Mouse (Mus musculus): Measurements from ENCODE around the gene Rps5. TPM values are rescaled to one million over a fixed set of nuclear protein-coding genes. Genes with fewer than 3 reads are reported as not detected.

The Rps5 gene
- polyA plus RNA-seq, 1 experiment from 2014 or later, result 561 TPM

GRCm38 (mm10) chr7:12958948-12959347, 36.9 kb downstream of the Rps5 start:
- TF ChIP-seq CTCF (IDR thresholded peaks at IDR 0.05; ENCODE audit: low read depth), result no peak
- peak overlapping the region; percentile 37; the same call in 1 of the 2 replicates for H3K4me2 ChIP-seq (replicated peaks; ENCODE audit: low read depth)
- no peaks in the 10 kb centered on the region for H3K36me3 ChIP-seq (ENCODE audit: control insufficient read depth, insufficient read depth)
- 41% methylated on average over 4 of the region's 4 CpGs for WGBS
- H3K27ac ChIP-seq (ENCODE audit: low read depth, low read length), result peak overlapping the region; percentile 92
- H3K4me1 ChIP-seq (replicated peaks; ENCODE audit: control insufficient read depth, insufficient read depth, low read length), result no peaks in the 10 kb centered on the region; the same call in 1 of the 2 replicates
- no peak overlapping the region for H3K4me3 ChIP-seq (ENCODE audit: low read depth, low read length)
- ATAC-seq, result peak; percentile 88
- H3K9ac ChIP-seq (ENCODE audit: low read depth, low read length), result no peak overlapping the region
- no peaks in the 10 kb centered on the region for H3K9me3 ChIP-seq (ENCODE audit: control insufficient read depth)
- H3K27me3 ChIP-seq (replicated peaks; ENCODE audit: control insufficient read depth, insufficient read depth, low read length), result no peaks in the 10 kb centered on the region

GRCm38 (mm10) chr7:12959718-12960117, 37.6 kb downstream of the Rps5 start:
- no peaks in the 10 kb centered on the region; the same call in 1 of the 2 replicates for H3K4me1 ChIP-seq (replicated peaks; ENCODE audit: control insufficient read depth, insufficient read depth, low read length)
- WGBS, result 25% methylated on average over 4 of the region's 4 CpGs
- no peak overlapping the region for H3K9ac ChIP-seq (ENCODE audit: low read depth, low read length)
- H3K4me2 ChIP-seq (replicated peaks; ENCODE audit: low read depth), result no peak overlapping the region; the same call in 1 of the 2 replicates
- H3K9me3 ChIP-seq (ENCODE audit: control insufficient read depth), result no peaks in the 10 kb centered on the region
- H3K27ac ChIP-seq (ENCODE audit: low read depth, low read length), result peak overlapping the region; percentile 92
- no peak for ATAC-seq
- no peaks in the 10 kb centered on the region for H3K36me3 ChIP-seq (ENCODE audit: control insufficient read depth, insufficient read depth)
- H3K4me3 ChIP-seq (ENCODE audit: low read depth, low read length), result no peak overlapping the region
- no peaks in the 10 kb centered on the region for H3K27me3 ChIP-seq (replicated peaks; ENCODE audit: control insufficient read depth, insufficient read depth, low read length)
- TF ChIP-seq CTCF (IDR thresholded peaks at IDR 0.05; ENCODE audit: low read depth), result no peak

GRCm38 (mm10) chr7:12961511-12962141, 39.5 kb downstream of the Rps5 start:
- H3K36me3 ChIP-seq (ENCODE audit: control insufficient read depth, insufficient read depth), result no peaks in the 10 kb centered on the region
- H3K4me3 ChIP-seq (ENCODE audit: low read depth, low read length), result peak overlapping the region; percentile 50
- H3K27me3 ChIP-seq (replicated peaks; ENCODE audit: control insufficient read depth, insufficient read depth, low read length), result no peaks in the 10 kb centered on the region
- H3K4me2 ChIP-seq (replicated peaks; ENCODE audit: low read depth), result peak overlapping the region; percentile 72
- no peak for TF ChIP-seq CTCF (IDR thresholded peaks at IDR 0.05; ENCODE audit: low read depth)
- peak; percentile 42 for ATAC-seq
- peak overlapping the region; percentile 60 for H3K9ac ChIP-seq (ENCODE audit: low read depth, low read length)
- H3K27ac ChIP-seq (ENCODE audit: low read depth, low read length), result peak overlapping the region; percentile 81
- no peaks in the 10 kb centered on the region; the same call in 1 of the 2 replicates for H3K4me1 ChIP-seq (replicated peaks; ENCODE audit: control insufficient read depth, insufficient read depth, low read length)
- no peaks in the 10 kb centered on the region for H3K9me3 ChIP-seq (ENCODE audit: control insufficient read depth)
- 3% methylated on average over 29 of the region's 29 CpGs for WGBS

- no peak for TF ChIP-seq CTCF (IDR thresholded peaks at IDR 0.05; ENCODE audit: low read depth)
- Histone ChIP-seq H3K36me3 (ENCODE audit: control insufficient read depth, insufficient read depth) (peaks cover 20% of the 10 kb centered on the region), H3K27ac (ENCODE audit: low read depth, low read length) (peak within 1 kb of the TSS; percentile 77), H3K9ac (ENCODE audit: low read depth, low read length) (peak within 1 kb of the TSS; percentile 69), H3K9me3 (ENCODE audit: control insufficient read depth) (no peaks in the 10 kb centered on the region), H3K4me2 (replicated peaks; ENCODE audit: low read depth) (peak within 1 kb of the TSS; percentile 87), H3K4me3 (ENCODE audit: low read depth, low read length) (peak within 1 kb of the TSS; percentile 68), H3K27me3 (replicated peaks; ENCODE audit: control insufficient read depth, insufficient read depth, low read length) (no peaks in the 10 kb centered on the region), H3K4me1 (replicated peaks; ENCODE audit: control insufficient read depth, insufficient read depth, low read length) (0 out of 2 replicates have a peak, but pooled peaks cover 5% of the 10 kb centered on the region)
- peak; percentile 91 for ATAC-seq
- under 1% methylated on average over 23 of the region's 23 CpGs for WGBS
Measured at GRCm38 (mm10) chr7:12965678-12966091, 43.6 kb downstream of the Rps5 start, which contains the start of gene Zfp324. Zfp324 (plus strand) TSS chr7:12965838.

- H3K9me3 ChIP-seq (ENCODE audit: control insufficient read depth), result no peaks in the 10 kb centered on the region
Measured at GRCm38 (mm10) chr7:12966104-12966845, 44.2 kb downstream of the Rps5 start.

GRCm38 (mm10) chr7:12970906-12971305, 48.8 kb downstream of the Rps5 start:
- no peaks in the 10 kb centered on the region for H3K27me3 ChIP-seq (replicated peaks; ENCODE audit: control insufficient read depth, insufficient read depth, low read length)
- no peak overlapping the region for H3K9ac ChIP-seq (ENCODE audit: low read depth, low read length)
- no peak for ATAC-seq
- H3K4me2 ChIP-seq (replicated peaks; ENCODE audit: low read depth), result no peak overlapping the region
- no peak overlapping the region for H3K27ac ChIP-seq (ENCODE audit: low read depth, low read length)
- 93% methylated on average over 25 of the region's 25 CpGs for WGBS
- no peak for TF ChIP-seq CTCF (IDR thresholded peaks at IDR 0.05; ENCODE audit: low read depth)
- H3K4me3 ChIP-seq (ENCODE audit: low read depth, low read length), result no peak overlapping the region
- no peaks in the 10 kb centered on the region for H3K9me3 ChIP-seq (ENCODE audit: control insufficient read depth)
- 0 out of 2 replicates have a peak, but pooled peaks cover 5% of the 10 kb centered on the region for H3K4me1 ChIP-seq (replicated peaks; ENCODE audit: control insufficient read depth, insufficient read depth, low read length)
- H3K36me3 ChIP-seq (ENCODE audit: control insufficient read depth, insufficient read depth), result peaks cover 33% of the 10 kb centered on the region

More at GRCm38 (mm10) chr7:12966104-12966845, 44.2 kb downstream of the Rps5 start:
- Histone ChIP-seq H3K4me3 (ENCODE audit: low read depth, low read length) (peak overlapping the region; percentile 68), H3K27ac (ENCODE audit: low read depth, low read length) (peak overlapping the region; percentile 77), H3K36me3 (ENCODE audit: control insufficient read depth, insufficient read depth) (peaks cover 25% of the 10 kb centered on the region), H3K27me3 (replicated peaks; ENCODE audit: control insufficient read depth, insufficient read depth, low read length) (no peaks in the 10 kb centered on the region), H3K9ac (ENCODE audit: low read depth, low read length) (peak overlapping the region; percentile 69), H3K4me2 (replicated peaks; ENCODE audit: low read depth) (peak overlapping the region; percentile 87), H3K4me1 (replicated peaks; ENCODE audit: control insufficient read depth, insufficient read depth, low read length) (0 out of 2 replicates have a peak, but pooled peaks cover 5% of the 10 kb centered on the region)
- WGBS, result under 1% methylated on average over 28 of the region's 29 CpGs
- peak; percentile 68 for ATAC-seq
- TF ChIP-seq CTCF (IDR thresholded peaks at IDR 0.05; ENCODE audit: low read depth), result no peak

Other genes starting within 250 kb of the Rps5 start
- not detected in 2 replicates for gene Vmn2r55, start 237.3 kb upstream of the Rps5 start, polyA plus RNA-seq (2015; fragmentation: Nextera tagmentation; extraction: Ambion mirVana)
- not detected in 2 replicates for gene Vmn2r56, start 187.3 kb upstream of the Rps5 start, polyA plus RNA-seq (2015; fragmentation: Nextera tagmentation; extraction: Ambion mirVana)
- gene Zscan18, start 118.7 kb upstream of the Rps5 start, polyA plus RNA-seq (2015; fragmentation: Nextera tagmentation; extraction: Ambion mirVana), result 0.77 and 1.1 TPM in 2 replicates
- gene Zfp329, start 103.4 kb upstream of the Rps5 start, polyA plus RNA-seq (2015; fragmentation: Nextera tagmentation; extraction: Ambion mirVana), result 4.3 and 5.8 TPM in 2 replicates
- gene Zfp110, start 87.5 kb upstream of the Rps5 start, polyA plus RNA-seq (2015; fragmentation: Nextera tagmentation; extraction: Ambion mirVana), result 12.5 and 15.6 TPM in 2 replicates
- 0.97 and 1.2 TPM in 2 replicates for gene Zfp128, start 41.1 kb upstream of the Rps5 start, polyA plus RNA-seq (2015; fragmentation: Nextera tagmentation; extraction: Ambion mirVana)
- 4.0 and 4.4 TPM in 2 replicates for gene Zscan22, start 24.5 kb upstream of the Rps5 start, polyA plus RNA-seq (2015; fragmentation: Nextera tagmentation; extraction: Ambion mirVana)
- 0.05 and 0.09 TPM in 2 replicates for gene Rnf225, start 5.1 kb downstream of the Rps5 start, polyA plus RNA-seq (2015; fragmentation: Nextera tagmentation; extraction: Ambion mirVana)
- 4.0 and 4.1 TPM in 2 replicates for gene Zfp324, start 43.5 kb downstream of the Rps5 start, polyA plus RNA-seq (2015; fragmentation: Nextera tagmentation; extraction: Ambion mirVana)
- 2.5 and 2.6 TPM in 2 replicates for gene Zfp446, start 55.6 kb downstream of the Rps5 start, polyA plus RNA-seq (2015; fragmentation: Nextera tagmentation; extraction: Ambion mirVana)
- gene Slc27a5, start 75.9 kb downstream of the Rps5 start, polyA plus RNA-seq (2015; fragmentation: Nextera tagmentation; extraction: Ambion mirVana), result 0.18 and 0.22 TPM in 2 replicates
- 82.8 and 85.3 TPM in 2 replicates for gene Trim28, start 76.8 kb downstream of the Rps5 start, polyA plus RNA-seq (2015; fragmentation: Nextera tagmentation; extraction: Ambion mirVana)
- gene Zbtb45, start 87.7 kb downstream of the Rps5 start, polyA plus RNA-seq (2015; fragmentation: Nextera tagmentation; extraction: Ambion mirVana), result 11.2 and 11.6 TPM in 2 replicates
- gene Chmp2a, start 112.5 kb downstream of the Rps5 start, polyA plus RNA-seq (2015; fragmentation: Nextera tagmentation; extraction: Ambion mirVana), result 323 and 329 TPM in 2 replicates
- gene Ube2m, start 116.0 kb downstream of the Rps5 start, polyA plus RNA-seq (2015; fragmentation: Nextera tagmentation; extraction: Ambion mirVana), result 96.8 and 107 TPM in 2 replicates
- gene Mzf1, start 132.5 kb downstream of the Rps5 start, polyA plus RNA-seq (2015; fragmentation: Nextera tagmentation; extraction: Ambion mirVana), result 0.83 and 1.1 TPM in 2 replicates
- not detected in 2 replicates for gene Vmn1r85, start 172.9 kb downstream of the Rps5 start, polyA plus RNA-seq (2015; fragmentation: Nextera tagmentation; extraction: Ambion mirVana)
- gene Vmn1r86, start 197.6 kb downstream of the Rps5 start, polyA plus RNA-seq (2015; fragmentation: Nextera tagmentation; extraction: Ambion mirVana), result not detected in 2 replicates
- gene Vmn1r87, start 217.9 kb downstream of the Rps5 start, polyA plus RNA-seq (2015; fragmentation: Nextera tagmentation; extraction: Ambion mirVana), result not detected in 2 replicates
- not detected in 2 replicates for gene Vmn1r88, start 237.3 kb downstream of the Rps5 start, polyA plus RNA-seq (2015; fragmentation: Nextera tagmentation; extraction: Ambion mirVana)

Data from intestine, postnatal 0 days (tissue).